ENCODE assay signal across 15 mouse cellular contexts in the genomic region with DNA sequence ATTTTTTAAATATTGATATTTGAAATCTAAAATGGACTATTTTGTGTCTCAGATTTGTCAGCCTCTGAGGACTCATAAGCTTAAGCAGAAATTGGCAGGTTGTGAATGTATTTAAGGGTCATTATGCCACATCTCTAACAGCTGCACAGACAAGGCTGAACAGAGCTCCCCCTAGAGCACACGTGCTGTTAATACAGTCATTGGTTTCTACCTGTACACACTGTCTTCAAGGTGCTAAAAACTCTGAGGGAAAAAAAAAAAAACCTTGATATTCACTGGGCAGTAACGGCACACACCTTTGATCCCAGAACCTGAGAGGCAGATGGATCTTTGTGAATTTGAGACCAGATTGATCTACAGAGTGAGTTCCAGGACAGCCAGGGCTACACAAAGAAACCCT. TPM values are rescaled to one million over a fixed set of nuclear protein-coding genes. Genes with fewer than 3 reads are reported as not detected.
DNase-seq lines count a peak whose midpoint lies in the region; ATAC-seq and TF ChIP-seq lines count a peak whose summit lies in the region.
"Had no signal": no experiment of that assay in that cellular context is flagged by ENCODE, and none has a peak within 500 bp of the region (broad histone marks: within the 10 kb centered on the region; RNA-seq: fewer than 3 reads in every experiment).

No protein-coding gene starts in this region.

- no peak overlapping the region for H3ac ChIP-seq in C2C12 (ENCODE audit: control insufficient read depth, insufficient read length, low read depth)

- intact Hi-C loops in left cerebral cortex, adult 2 months (cut with DNase I), result no loop called here
- intact Hi-C loops in left cerebral cortex, postnatal 4 days (cut with DNase I), result no loop called here

- peaks cover 54% of the 10 kb centered on the region for H3K79me3 ChIP-seq in C2C12 (ENCODE audit: low read depth)

- in situ Hi-C loops in Patski (cut with MboI; ENCODE audit: low pct_unique_long_range_greater_than_20kb), result no loop called here

- H3K27me3 ChIP-seq in C2C12 (ENCODE audit: control insufficient read depth, insufficient read depth, insufficient read length), result no peaks in the 10 kb centered on the region
- no peaks in the 10 kb centered on the region for H3K27me3 ChIP-seq in Patski
- H3K27me3 ChIP-seq: limb, embryonic 15.5 days had no signal

- no peak for DNase-seq in left cerebral cortex, adult 2 months (ENCODE audit: extremely low spot score in 1 of 2, low spot score in 2 of 2)
- DNase-seq in left cerebral cortex, postnatal 4 days, result no peak
- no peak for DNase-seq in Patski (ENCODE audit: low read depth, low spot score)
- DNase-seq in layer of hippocampus, adult 9-10 months (ENCODE audit: low spot score), result no peak
- DNase-seq in cerebellum, adult 9-11 months, result no peak
- DNase-seq in adrenal gland, postnatal 14 days, result no peak
- DNase-seq: cerebellum, adult 11-12 months; gastrocnemius, postnatal 10 days; right cerebral cortex, adult 18-20 months had no signal

- peaks cover 93% of the 10 kb centered on the region for H3K79me2 ChIP-seq in C2C12 (ENCODE audit: control insufficient read depth, insufficient read depth)

- no peaks in the 10 kb centered on the region for H3K36me3 ChIP-seq in C2C12 (ENCODE audit: control insufficient read depth, insufficient read depth)
- H3K36me3 ChIP-seq: hindbrain, embryonic 10.5 days; limb, embryonic 15.5 days had no signal

- TF ChIP-seq CTCF in left cerebral cortex, adult 2 months (IDR thresholded peaks at IDR 0.05), result peak; percentile 51
- peak; percentile 12 for TF ChIP-seq CTCF in C2C12 (IDR thresholded peaks at IDR 0.05; ENCODE audit: control insufficient read depth, insufficient read depth, insufficient read length)
- TF ChIP-seq CTCF in Patski (IDR thresholded peaks at IDR 0.05), result peak; percentile 69

- no peak overlapping the region for H3K27ac ChIP-seq in left cerebral cortex, adult 2 months
- H3K27ac ChIP-seq: hindbrain, embryonic 10.5 days; limb, embryonic 15.5 days had no signal

- no peak overlapping the region for H3K4me3 ChIP-seq in left cerebral cortex, adult 2 months
- H3K4me3 ChIP-seq in C2C12 (ENCODE audit: insufficient read depth, poor library complexity, severe bottlenecking), result no peak overlapping the region
- H3K4me3 ChIP-seq: hindbrain, embryonic 10.5 days; limb, embryonic 15.5 days had no signal

- CTCF ChIA-PET in Patski (lab: Charles Lee), result interaction anchor here (0.9 to 3.3 kb wide), 10 partner anchors 11 to 246 kb away, joined by 3 to 16 read pairs (median 4); no protein-coding TSS in a partner anchor

- no peak for ATAC-seq in Patski
- ATAC-seq in megakaryocyte-erythroid progenitor cell, adult 5-6 weeks (replicated peaks; ENCODE audit: low FRiP score, low TSS enrichment, poor library complexity, severe bottlenecking), result peak; percentile 80; the same call in 1 of the 2 replicates
- ATAC-seq: activated CD4-positive, CD25-positive, alpha-beta regulatory T cell, adult 4 months had no signal

- POLR2A ChIA-PET in Patski (lab: Charles Lee), result no interaction called here

TF ChIP-seq in C2C12, 6 proteins besides CTCF, POLR2A, EP300 and RAD21:
- TF ChIP-seq MYOD1 (IDR thresholded peaks at IDR 0.05; ENCODE audit: control insufficient read depth, insufficient read length, low read depth) (no peak), USF1 (IDR thresholded peaks at IDR 0.05; ENCODE audit: low read depth) (no peak), MAX (IDR thresholded peaks at IDR 0.05) (no peak), MYOG (IDR thresholded peaks at IDR 0.05; ENCODE audit: control insufficient read depth, extremely low read depth, insufficient read length) (no peak), CEBPB (IDR thresholded peaks at IDR 0.05; ENCODE audit: low read depth) (no peak)

RNA-seq across cellular contexts. Expression of a gene that starts 15.9 kb away (rescaled TPM):
- 10 to 100 TPM; 85.7 to 88.7 TPM for total RNA-seq in left cerebral cortex, adult 2 months (2021)
- 10 to 100 TPM; 69.0 to 75.8 TPM for total RNA-seq in left cerebral cortex, postnatal 4 days (2021)
- polyA plus RNA-seq in C2C12 (2012; fragmentation: generic; extraction: Trizol), result 6.8 TPM
- 43.4 TPM for polyA plus RNA-seq in Patski (2021)
- total RNA-seq in megakaryocyte-erythroid progenitor cell, adult 5-6 weeks (2014; fragmentation: Nextera tagmentation), result 24.7 and 26.1 TPM in 2 replicates
- total RNA-seq in megakaryocyte-erythroid progenitor cell, adult 5-6 weeks (2017), result 14.4 and 20.7 TPM in 2 replicates
- 53.6 and 55.9 TPM in 2 replicates for total RNA-seq in adrenal gland, postnatal 14 days (2021)

RNA-seq across cellular contexts. Expression of a gene that starts 29.1 kb away (rescaled TPM):
- not detected for total RNA-seq in left cerebral cortex, adult 2 months (2021)
- total RNA-seq in left cerebral cortex, postnatal 4 days (2021), result not detected
- polyA plus RNA-seq in C2C12 (2012; fragmentation: generic; extraction: Trizol) (0.09 TPM), Patski (2021) (not detected)
- total RNA-seq in megakaryocyte-erythroid progenitor cell, adult 5-6 weeks (2014; fragmentation: Nextera tagmentation), result not detected in 2 replicates
- total RNA-seq in megakaryocyte-erythroid progenitor cell, adult 5-6 weeks (2017), result not detected in 2 replicates
- total RNA-seq in adrenal gland, postnatal 14 days (2021), result not detected in 2 replicates
- total RNA-seq: gastrocnemius, postnatal 10 days had no signal
- polyA plus RNA-seq: large intestine, adult 2 months; limb, embryonic 15.5 days had no signal

RNA-seq across cellular contexts. Expression of a gene that starts 41.3 kb away (rescaled TPM):
- 10 to 100 TPM; 53.8 to 61.6 TPM for total RNA-seq in left cerebral cortex, adult 2 months (2021)
- total RNA-seq in left cerebral cortex, postnatal 4 days (2021), result 100 to 1,000 TPM; 147 to 148 TPM
- polyA plus RNA-seq in C2C12 (2012; fragmentation: generic; extraction: Trizol) (161 TPM), Patski (2021) (68.3 TPM)
- 494 and 673 TPM in 2 replicates for total RNA-seq in megakaryocyte-erythroid progenitor cell, adult 5-6 weeks (2014; fragmentation: Nextera tagmentation)
- total RNA-seq in megakaryocyte-erythroid progenitor cell, adult 5-6 weeks (2017), result 307 and 371 TPM in 2 replicates
- total RNA-seq in adrenal gland, postnatal 14 days (2021), result 63.2 and 72.3 TPM in 2 replicates

Comparison
In these comparisons a context has a peak if more than half of its experiments do, and no peak if none do; other contexts are left out.
1. CTCF ChIP-seq: peak in every context shown above with its lines; median percentile 69 in Patski; 51 in left cerebral cortex, adult 2 months; 12 in C2C12.